Mouse (Mus musculus) neural tube, embryonic 12.5 days (tissue): ENCODE data around the gene Eif2ak1. TPM values are rescaled to one million over a fixed set of nuclear protein-coding genes. Genes with fewer than 3 reads are reported as not detected.

Experiments used
- ATAC-seq: fragments of 200-750 bp; cut with Nextera tagmentation; 2 replicates; pipeline ENCODE4 v1.8.0; 2017; ENCODE audit warnings: low read depth, mild to moderate bottlenecking, moderate TSS enrichment, moderate library complexity; ENCODE audit not compliant: low FRiP score
- H3K27ac ChIP-seq: fragments of 300-500 bp; sonication (generic); 2 replicates; pipeline ENCODE4 v1.5.1; 2016
- H3K27me3 ChIP-seq: fragments of 300-500 bp; sonication (generic); replicated peaks from 2 replicates; pipeline ENCODE4 v1.6.1; 2016; ENCODE audit warnings: mild to moderate bottlenecking
- H3K36me3 ChIP-seq: fragments of 300-500 bp; sonication (generic); 2 replicates; pipeline ENCODE4 v1.6.1; 2016; ENCODE audit warnings: mild to moderate bottlenecking
- H3K4me1 ChIP-seq: fragments of 300-500 bp; sonication (generic); 2 replicates; pipeline ENCODE4 v1.6.1; 2016
- H3K4me2 ChIP-seq: fragments of 300-500 bp; sonication (generic); replicated peaks from 2 replicates; pipeline ENCODE4 v1.6.1; 2016; ENCODE audit warnings: mild to moderate bottlenecking
- H3K4me3 ChIP-seq: fragments of 300-500 bp; sonication (generic); 2 replicates; pipeline ENCODE4 v1.5.1; 2016
- H3K9ac ChIP-seq: fragments of 300-500 bp; sonication (generic); 2 replicates; pipeline ENCODE4 v1.6.1; 2016; ENCODE audit warnings: mild to moderate bottlenecking
- H3K9me3 ChIP-seq: fragments of 300-500 bp; sonication (generic); 2 replicates; pipeline ENCODE4 v1.6.1; 2016; ENCODE audit warnings: mild to moderate bottlenecking
- WGBS: fragments of 180-500 bp; shearing (Covaris S2); methylation state at CpG from one replicate; pipeline ENCODE4 v1.1.7; 2016; 5-methylcytosine and 5-hydroxymethylcytosine counted together
- polyA plus RNA-seq: library from polyadenylated mRNA; unstranded; fragments of >200 nt; fragmentation: Nextera tagmentation; extraction: Ambion mirVana; gene quantifications from 2 replicates; pipeline ENCODE4 v1.2.1, GENCODE M21; 2016

The Eif2ak1 gene
- polyA plus RNA-seq, 1 experiment from 2014 or later: 53.0 TPM

- no peak for ATAC-seq
- H3K4me2 ChIP-seq: no peak overlapping the region
- H3K27me3 ChIP-seq: no peaks in the 10 kb centered on the region
- peaks cover 36% of the 10 kb centered on the region for H3K36me3 ChIP-seq
- H3K4me3 ChIP-seq: no peak overlapping the region
- H3K9me3 ChIP-seq: no peaks in the 10 kb centered on the region
- no peak overlapping the region for H3K27ac ChIP-seq
- no peak overlapping the region for H3K9ac ChIP-seq
- no peaks in the 10 kb centered on the region for H3K4me1 ChIP-seq
- WGBS: 90% methylated on average over 11 of the region's 11 CpGs
These were observed 115.8 kb downstream of the Eif2ak1 start for GRCm38 (mm10) chr5:143933414-143933813.

GRCm38 (mm10) chr5:143933875-143934274, 116.3 kb downstream of the Eif2ak1 start:
- no peak for ATAC-seq
- Histone ChIP-seq H3K9me3 (no peaks in the 10 kb centered on the region), H3K4me3 (no peak overlapping the region), H3K27me3 (no peaks in the 10 kb centered on the region), H3K36me3 (peaks cover 32% of the 10 kb centered on the region), H3K4me2 (no peak overlapping the region), H3K4me1 (no peaks in the 10 kb centered on the region), H3K9ac (no peak overlapping the region), H3K27ac (no peak overlapping the region)
- 82% methylated on average over 1 of the region's 1 CpGs for WGBS

GRCm38 (mm10) chr5:143936156-143936555, 118.6 kb downstream of the Eif2ak1 start:
- Histone ChIP-seq H3K4me2 (no peak overlapping the region), H3K4me1 (no peaks in the 10 kb centered on the region), H3K27me3 (no peaks in the 10 kb centered on the region), H3K9me3 (no peaks in the 10 kb centered on the region), H3K9ac (no peak overlapping the region), H3K36me3 (peaks cover 12% of the 10 kb centered on the region; the same call in 1 of the 2 replicates), H3K4me3 (no peak overlapping the region), H3K27ac (no peak overlapping the region)
- 90% methylated on average over 9 of the region's 9 CpGs for WGBS
- ATAC-seq: no peak

GRCm38 (mm10) chr5:143941588-143941987, 124.0 kb downstream of the Eif2ak1 start:
- 18% methylated on average over 10 of the region's 10 CpGs for WGBS
- Histone ChIP-seq H3K36me3 (no peaks in the 10 kb centered on the region), H3K4me3 (no peak overlapping the region), H3K4me2 (no peak overlapping the region), H3K9ac (no peak overlapping the region), H3K9me3 (peaks cover 3% of the 10 kb centered on the region; the same call in 1 of the 2 replicates), H3K27ac (no peak overlapping the region), H3K4me1 (no peaks in the 10 kb centered on the region), H3K27me3 (no peaks in the 10 kb centered on the region)
- ATAC-seq: no peak

GRCm38 (mm10) chr5:143943231-143944125, 125.9 kb downstream of the Eif2ak1 start:
- Histone ChIP-seq H3K36me3 (no peaks in the 10 kb centered on the region), H3K4me1 (no peaks in the 10 kb centered on the region), H3K4me2 (no peak overlapping the region), H3K9ac (no peak overlapping the region), H3K27ac (no peak overlapping the region), H3K4me3 (no peak overlapping the region), H3K9me3 (peaks cover 3% of the 10 kb centered on the region; the same call in 1 of the 2 replicates), H3K27me3 (no peaks in the 10 kb centered on the region)
- ATAC-seq: no peak
- WGBS: 91% methylated on average over 14 of the region's 14 CpGs

GRCm38 (mm10) chr5:143948361-143948760, 130.8 kb downstream of the Eif2ak1 start:
- Histone ChIP-seq H3K36me3 (no peaks in the 10 kb centered on the region), H3K27ac (no peak overlapping the region), H3K9ac (no peak overlapping the region), H3K27me3 (no peaks in the 10 kb centered on the region), H3K4me1 (no peaks in the 10 kb centered on the region), H3K9me3 (peaks cover 3% of the 10 kb centered on the region; the same call in 1 of the 2 replicates), H3K4me3 (no peak overlapping the region), H3K4me2 (no peak overlapping the region)
- ATAC-seq: no peak
- 90% methylated on average over 12 of the region's 12 CpGs for WGBS

- H3K36me3 ChIP-seq: no peaks in the 10 kb centered on the region
- H3K27ac ChIP-seq: no peak overlapping the region
- H3K4me2 ChIP-seq: no peak overlapping the region
- H3K4me1 ChIP-seq: no peaks in the 10 kb centered on the region
- H3K9me3 ChIP-seq: peaks cover under 1% of the 10 kb centered on the region; the same call in 1 of the 2 replicates
- no peak overlapping the region for H3K9ac ChIP-seq
- no peak for ATAC-seq
- WGBS: 42% methylated on average over 5 of the region's 5 CpGs
- no peaks in the 10 kb centered on the region for H3K27me3 ChIP-seq
- H3K4me3 ChIP-seq: no peak overlapping the region
These were observed 132.4 kb downstream of the Eif2ak1 start for GRCm38 (mm10) chr5:143950016-143950415.

Other genes starting within 250 kb of the Eif2ak1 start
- 40.5 and 42.4 TPM in 2 replicates for gene Cyth3, start 195.3 kb upstream of the Eif2ak1 start, polyA plus RNA-seq
- gene Usp42, start 85.5 kb upstream of the Eif2ak1 start, polyA plus RNA-seq: 34.3 and 35.4 TPM in 2 replicates
- 0.31 and 0.32 TPM in 2 replicates for gene Ankrd61, start 79.9 kb downstream of the Eif2ak1 start, polyA plus RNA-seq
- 80.0 and 88.8 TPM in 2 replicates for gene Aimp2, start 92.1 kb downstream of the Eif2ak1 start, polyA plus RNA-seq
- 28.8 and 34.1 TPM in 2 replicates for gene Pms2, start 92.2 kb downstream of the Eif2ak1 start, polyA plus RNA-seq
- 1.0 and 2.1 TPM in 2 replicates for gene Gm42421, start 110.4 kb downstream of the Eif2ak1 start, polyA plus RNA-seq
- gene Rsph10b, start 115.2 kb downstream of the Eif2ak1 start, polyA plus RNA-seq: 1.5 and 1.9 TPM in 2 replicates
- 105 and 120 TPM in 2 replicates for gene Ccz1, start 197.1 kb downstream of the Eif2ak1 start, polyA plus RNA-seq
- gene Ocm, start 208.9 kb downstream of the Eif2ak1 start, polyA plus RNA-seq: 0.32 TPM in 1 of 2 replicates, not detected in the other